ENCODE assay signal across 22 mouse cellular contexts in the genomic region with DNA sequence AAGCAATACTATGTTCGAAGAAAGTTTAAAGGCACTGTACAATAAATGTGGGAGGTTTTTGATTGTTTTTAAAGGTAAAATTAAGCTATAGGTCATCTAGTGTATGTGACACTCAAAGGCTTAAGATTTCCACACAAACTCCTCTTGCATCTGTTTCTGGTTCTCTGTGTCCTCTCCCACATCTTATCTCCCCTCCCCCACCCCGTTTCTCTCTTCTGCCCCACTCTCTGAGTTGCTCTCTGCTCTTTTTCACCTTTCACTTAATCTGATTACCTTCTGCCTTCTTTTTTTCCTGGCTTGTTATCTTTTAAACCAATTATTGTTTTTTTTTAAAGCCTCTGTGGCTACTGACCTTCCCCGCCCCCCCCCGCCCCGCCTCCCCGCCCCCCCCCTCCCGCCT. TPM values are rescaled to one million over a fixed set of nuclear protein-coding genes. Genes with fewer than 3 reads are reported as not detected.
DNase-seq lines count a peak whose midpoint lies in the region; ATAC-seq and TF ChIP-seq lines count a peak whose summit lies in the region.
"Had no signal": no experiment of that assay in that cellular context is flagged by ENCODE, and none has a peak within 500 bp of the region (broad histone marks: within the 10 kb centered on the region; RNA-seq: fewer than 3 reads in every experiment).

No protein-coding gene starts in this region.

- H3K36me3 ChIP-seq in heart, embryonic 11.5 days (ENCODE audit: control insufficient read depth, insufficient read depth, low read length): no peaks in the 10 kb centered on the region
- H3K36me3 ChIP-seq in heart, adult 2 months (ENCODE audit: control insufficient read depth, insufficient read depth, low read length): no peaks in the 10 kb centered on the region
- no peaks in the 10 kb centered on the region for H3K36me3 ChIP-seq in liver, embryonic 12.5 days
- no peaks in the 10 kb centered on the region for H3K36me3 ChIP-seq in small intestine, adult 2 months (ENCODE audit: control insufficient read depth, insufficient read depth, low read length)
- no peaks in the 10 kb centered on the region for H3K36me3 ChIP-seq in hindbrain, embryonic 13.5 days
- H3K36me3 ChIP-seq: embryonic facial prominence, embryonic 13.5 days; midbrain, embryonic 10.5 days had no signal

- H3K4me3 ChIP-seq in heart, embryonic 11.5 days (ENCODE audit: low read depth, low read length): no peak overlapping the region
- no peak overlapping the region for H3K4me3 ChIP-seq in heart, adult 2 months
- H3K4me3 ChIP-seq in liver, embryonic 12.5 days: peak overlapping the region; percentile 34
- H3K4me3 ChIP-seq in small intestine, adult 2 months (ENCODE audit: low read depth, low read length): no peak overlapping the region
- no peak overlapping the region for H3K4me3 ChIP-seq in hindbrain, embryonic 13.5 days
- H3K4me3 ChIP-seq: embryonic facial prominence, embryonic 13.5 days; left cerebral cortex, adult 2 months; midbrain, embryonic 10.5 days had no signal

- no peak for DNase-seq in heart, adult 2 months
- DNase-seq in c-Kit-positive CD71-positive TER-119-positive erythroid progenitor cells, embryonic 14.5 days (ENCODE audit: low spot score): peak; percentile 26
- no peak for DNase-seq in spleen, postnatal 14 days (ENCODE audit: low spot score in 2 of 2)
- DNase-seq: cerebellum, adult 18-20 months; cerebellum, postnatal 14 days; gastrocnemius, postnatal 10 days; heart, adult 11 months; kidney, adult 18-20 months; layer of hippocampus, adult 9-11 months; lung, adult 18-20 months; lung, postnatal 10 days had no signal

- intact Hi-C loops in heart, adult 2 months (cut with DNase I): no loop called here

- H3K27ac ChIP-seq in heart, embryonic 11.5 days (ENCODE audit: low read depth, low read length): no peak overlapping the region
- no peak overlapping the region for H3K27ac ChIP-seq in heart, adult 2 months
- H3K27ac ChIP-seq in liver, embryonic 12.5 days: peak overlapping the region; percentile 75
- peak overlapping the region; percentile 79 for H3K27ac ChIP-seq in small intestine, adult 2 months (ENCODE audit: insufficient read depth, low read depth, low read length)
- H3K27ac ChIP-seq in hindbrain, embryonic 13.5 days: no peak overlapping the region
- H3K27ac ChIP-seq: embryonic facial prominence, embryonic 13.5 days; hindbrain, postnatal 0 days; left cerebral cortex, adult 2 months; midbrain, embryonic 10.5 days; stomach, postnatal 0 days had no signal

- H3K9ac ChIP-seq in heart, embryonic 11.5 days (ENCODE audit: low read depth, low read length): no peak overlapping the region
- no peak overlapping the region for H3K9ac ChIP-seq in heart, adult 2 months (ENCODE audit: low read depth, low read length)
- peak overlapping the region; percentile 48; the same call in 1 of the 2 replicates for H3K9ac ChIP-seq in liver, embryonic 12.5 days
- no peak overlapping the region for H3K9ac ChIP-seq in hindbrain, embryonic 13.5 days
- H3K9ac ChIP-seq: embryonic facial prominence, embryonic 13.5 days had no signal

- no peak for TF ChIP-seq POLR2A in heart, adult 2 months (IDR thresholded peaks at IDR 0.05; ENCODE audit: insufficient read depth, low read depth, low read length)
- no peak for TF ChIP-seq POLR2A in small intestine, adult 2 months (IDR thresholded peaks at IDR 0.05; ENCODE audit: low read depth, low read length)

- TF ChIP-seq CTCF in heart, adult 2 months (IDR thresholded peaks at IDR 0.05): no peak
- no peak for TF ChIP-seq CTCF in small intestine, adult 2 months (IDR thresholded peaks at IDR 0.05; ENCODE audit: extremely low read depth, insufficient read length, insufficient replicate concordance, low read depth, low read length)

- no peak for ATAC-seq in heart, embryonic 11.5 days (replicated peaks; ENCODE audit: insufficient number of reproducible peaks, low FRiP score, low TSS enrichment)
- peak; percentile 69 for ATAC-seq in liver, embryonic 12.5 days
- no peak for ATAC-seq in hindbrain, embryonic 13.5 days (ENCODE audit: low FRiP score)
- ATAC-seq: forebrain, embryonic 14.5 days; hindbrain, postnatal 0 days; Patski had no signal

- no peaks in the 10 kb centered on the region for H3K79me2 ChIP-seq in heart, adult 2 months (replicated peaks; ENCODE audit: control insufficient read depth, insufficient read depth, low read length)

- no peaks in the 10 kb centered on the region for H3K27me3 ChIP-seq in heart, embryonic 11.5 days (ENCODE audit: control insufficient read depth, insufficient read depth, low read length)
- H3K27me3 ChIP-seq in heart, adult 2 months (ENCODE audit: control insufficient read depth, insufficient read depth, low read length): no peaks in the 10 kb centered on the region; the same call in 1 of the 2 replicates
- H3K27me3 ChIP-seq in liver, embryonic 12.5 days (replicated peaks): no peaks in the 10 kb centered on the region
- H3K27me3 ChIP-seq in small intestine, adult 2 months (ENCODE audit: control insufficient read depth, insufficient read depth, low read length): no peaks in the 10 kb centered on the region
- no peaks in the 10 kb centered on the region for H3K27me3 ChIP-seq in hindbrain, embryonic 13.5 days
- H3K27me3 ChIP-seq: embryonic facial prominence, embryonic 13.5 days had no signal

- H3K4me1 ChIP-seq in heart, embryonic 11.5 days (ENCODE audit: control insufficient read depth, insufficient read depth, low read length): no peaks in the 10 kb centered on the region
- H3K4me1 ChIP-seq in heart, adult 2 months (ENCODE audit: control insufficient read depth, insufficient read depth, low read length): peaks cover 2% of the 10 kb centered on the region
- peaks cover 41% of the 10 kb centered on the region for H3K4me1 ChIP-seq in liver, embryonic 12.5 days
- H3K4me1 ChIP-seq in small intestine, adult 2 months (ENCODE audit: control insufficient read depth, insufficient read depth, insufficient read length, low read length): peaks cover 15% of the 10 kb centered on the region
- H3K4me1 ChIP-seq in hindbrain, embryonic 13.5 days (replicated peaks): no peaks in the 10 kb centered on the region
- H3K4me1 ChIP-seq: embryonic facial prominence, embryonic 13.5 days; midbrain, embryonic 10.5 days had no signal

- TF ChIP-seq EP300 in heart, adult 2 months (IDR thresholded peaks at IDR 0.05; ENCODE audit: insufficient read depth, low read depth, low read length): no peak

- no peaks in the 10 kb centered on the region for H3K9me3 ChIP-seq in heart, embryonic 11.5 days (replicated peaks; ENCODE audit: control insufficient read depth, low read length)
- H3K9me3 ChIP-seq in liver, embryonic 12.5 days (replicated peaks): no peaks in the 10 kb centered on the region
- H3K9me3 ChIP-seq in hindbrain, embryonic 13.5 days: no peaks in the 10 kb centered on the region
- H3K9me3 ChIP-seq: embryonic facial prominence, embryonic 13.5 days; midbrain, embryonic 10.5 days had no signal

- WGBS in heart, embryonic 11.5 days (ENCODE audit: insufficient replicate concordance): 27% methylated on average over 7 of the region's 7 CpGs
- WGBS in heart, adult 2 months: 63% methylated on average over 2 of the region's 7 CpGs
- 32% methylated on average over 7 of the region's 7 CpGs for WGBS in liver, embryonic 12.5 days (ENCODE audit: insufficient replicate concordance)
- 31% methylated on average over 7 of the region's 7 CpGs for WGBS in small intestine, adult 2 months
- WGBS in hindbrain, embryonic 13.5 days: 54% methylated on average over 5 of the region's 7 CpGs

- peak overlapping the region; percentile 32; the same call in 1 of the 2 replicates for H3K4me2 ChIP-seq in heart, embryonic 11.5 days
- H3K4me2 ChIP-seq in liver, embryonic 12.5 days: peak overlapping the region; percentile 63
- no peak overlapping the region for H3K4me2 ChIP-seq in hindbrain, embryonic 13.5 days

RNA-seq across cellular contexts. Expression of a gene that starts 47.4 kb away (rescaled TPM):
- 56.3 and 59.3 TPM in 2 replicates for polyA plus RNA-seq in heart, embryonic 11.5 days (2014; fragmentation: Nextera tagmentation; extraction: Ambion mirVana)
- 10 to 100 TPM; 13.1 to 14.6 TPM for total RNA-seq in heart, adult 2 months (2021)
- 9.7 and 20.8 TPM in 2 replicates for polyA plus RNA-seq in heart, adult 2 months (2012; rRNA removed)
- 41.1 and 42.5 TPM in 2 replicates for polyA plus RNA-seq in liver, embryonic 12.5 days (2016; fragmentation: Nextera tagmentation; extraction: Ambion mirVana)
- 4.3 and 9.6 TPM in 2 replicates for polyA plus RNA-seq in small intestine, adult 2 months (2012; rRNA removed)
- 41.6 and 43.7 TPM in 2 replicates for polyA plus RNA-seq in hindbrain, embryonic 13.5 days (2015; fragmentation: Nextera tagmentation; extraction: Ambion mirVana)

RNA-seq across cellular contexts. Expression of a gene that starts 59.9 kb away (rescaled TPM):
- 17.3 and 17.8 TPM in 2 replicates for polyA plus RNA-seq in heart, embryonic 11.5 days (2014; fragmentation: Nextera tagmentation; extraction: Ambion mirVana)
- 10 to 100 TPM; 54.8 to 64.0 TPM for total RNA-seq in heart, adult 2 months (2021)
- 6.6 and 19.9 TPM in 2 replicates for polyA plus RNA-seq in heart, adult 2 months (2012; rRNA removed)
- polyA plus RNA-seq in liver, embryonic 12.5 days (2016; fragmentation: Nextera tagmentation; extraction: Ambion mirVana): 7.1 and 8.2 TPM in 2 replicates
- polyA plus RNA-seq in small intestine, adult 2 months (2012; rRNA removed): 1.6 and 3.4 TPM in 2 replicates
- 11.7 and 11.8 TPM in 2 replicates for polyA plus RNA-seq in hindbrain, embryonic 13.5 days (2015; fragmentation: Nextera tagmentation; extraction: Ambion mirVana)

Comparison
In these comparisons a context has a peak if more than half of its experiments do, and no peak if none do; other contexts are left out.
1. H3K27ac ChIP-seq: peak in liver, embryonic 12.5 days (single experiment) and small intestine, adult 2 months (single experiment); none in heart, embryonic 11.5 days (single experiment), heart, adult 2 months (single experiment) and hindbrain, embryonic 13.5 days (single experiment).